Mouse (Mus musculus) bone marrow macrophage, adult 2 months (primary cell): ENCODE measurements around the gene Pttg1ip.

Experiments used
- CTCF ChIP-seq: IDR thresholded peaks from 2 replicates; pipeline ENCODE4 v1.5.1; 2012; ENCODE audit warnings: low read depth, mild to moderate bottlenecking, low read length, moderate library complexity
- POLR2A ChIP-seq: IDR thresholded peaks from 2 replicates; pipeline ENCODE4 v1.6.1; 2012; ENCODE audit warnings: mild to moderate bottlenecking, low read depth, low read length, borderline replicate concordance

DNA sequence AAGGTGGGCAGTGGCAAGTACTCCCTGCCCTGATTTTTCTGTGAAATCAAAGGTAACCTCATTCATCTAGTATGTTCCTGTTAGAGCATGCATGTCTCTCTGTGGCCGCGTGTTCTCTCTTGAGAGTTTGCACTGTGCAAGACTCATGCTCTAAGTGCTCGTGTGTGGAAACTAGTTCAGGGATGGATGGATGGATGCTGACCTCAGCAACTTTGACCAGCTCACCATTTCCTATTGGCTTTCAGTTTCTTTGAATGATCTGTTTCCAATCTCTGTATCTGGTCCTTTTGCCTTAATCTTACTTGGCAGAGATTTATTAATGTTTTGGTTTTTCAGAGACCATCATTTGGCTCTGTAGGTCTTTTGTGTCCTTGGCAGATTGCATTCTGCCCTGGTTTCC lies 47.6 kb downstream of the Pttg1ip start:
- TF ChIP-seq POLR2A, result no peak
- TF ChIP-seq CTCF, result no peak
